Mouse (Mus musculus): ENCODE data around the gene Defb41. TPM values are rescaled to one million over a fixed set of nuclear protein-coding genes. Genes with fewer than 3 reads are reported as not detected.
"Not testable (repeated sequence)": the region's sequence is repeated elsewhere in the genome, so short reads cannot be mapped to it uniquely, and the experiment has no call there.

Defb41 gene
- total RNA-seq (2021), result not detected
- long read RNA-seq, experiment 1, result 0 reads
- long read RNA-seq, experiment 2, result 0 reads

DNA sequence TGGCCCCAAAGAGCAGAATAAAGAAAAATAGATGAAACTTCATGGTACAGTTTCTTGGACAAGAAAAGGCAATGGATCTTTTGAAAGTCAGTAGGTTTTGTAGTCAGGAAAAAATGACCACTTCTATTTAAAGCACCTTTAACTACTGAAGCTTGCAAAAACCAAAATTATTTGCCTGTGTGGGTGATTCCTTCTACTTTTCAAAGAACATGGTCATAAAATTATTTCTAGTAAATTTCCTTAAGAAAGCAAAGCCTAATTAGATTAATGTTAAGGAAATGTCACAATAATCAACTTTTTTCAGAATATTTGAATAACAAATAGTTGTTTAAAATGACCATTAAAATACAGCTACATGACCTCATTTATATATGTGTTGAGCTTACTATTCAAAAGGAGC lies at the start of gene Defb41:
TSS of gene Defb41 (minus strand) at position 101 of the 400 bp plus-strand sequence.
- intact Hi-C loops (cut with DNase I), result no loop called here

DNA sequence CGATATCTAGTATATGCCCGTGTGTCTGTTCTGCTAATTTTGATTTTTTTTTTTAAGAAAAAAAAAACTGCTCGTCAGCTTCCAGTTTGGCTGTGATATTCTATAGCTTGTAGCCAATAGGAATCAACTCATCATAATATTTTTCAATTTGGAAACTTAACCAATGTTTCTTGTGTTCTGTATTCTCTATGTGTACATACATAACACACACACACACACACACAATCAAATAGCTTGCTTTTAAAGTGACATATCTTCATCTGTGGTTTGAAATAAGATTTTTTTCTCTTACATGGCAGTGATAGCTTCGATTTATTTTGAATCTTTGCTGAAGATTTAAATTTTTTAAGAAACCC lies 43.5 kb upstream of the Defb41 start:
- intact Hi-C loops (cut with DNase I), result no loop called here
- no peak for DNase-seq

More for the DNA sequence above, at the start of gene Defb41:
- DNase-seq, result no peak

DNA sequence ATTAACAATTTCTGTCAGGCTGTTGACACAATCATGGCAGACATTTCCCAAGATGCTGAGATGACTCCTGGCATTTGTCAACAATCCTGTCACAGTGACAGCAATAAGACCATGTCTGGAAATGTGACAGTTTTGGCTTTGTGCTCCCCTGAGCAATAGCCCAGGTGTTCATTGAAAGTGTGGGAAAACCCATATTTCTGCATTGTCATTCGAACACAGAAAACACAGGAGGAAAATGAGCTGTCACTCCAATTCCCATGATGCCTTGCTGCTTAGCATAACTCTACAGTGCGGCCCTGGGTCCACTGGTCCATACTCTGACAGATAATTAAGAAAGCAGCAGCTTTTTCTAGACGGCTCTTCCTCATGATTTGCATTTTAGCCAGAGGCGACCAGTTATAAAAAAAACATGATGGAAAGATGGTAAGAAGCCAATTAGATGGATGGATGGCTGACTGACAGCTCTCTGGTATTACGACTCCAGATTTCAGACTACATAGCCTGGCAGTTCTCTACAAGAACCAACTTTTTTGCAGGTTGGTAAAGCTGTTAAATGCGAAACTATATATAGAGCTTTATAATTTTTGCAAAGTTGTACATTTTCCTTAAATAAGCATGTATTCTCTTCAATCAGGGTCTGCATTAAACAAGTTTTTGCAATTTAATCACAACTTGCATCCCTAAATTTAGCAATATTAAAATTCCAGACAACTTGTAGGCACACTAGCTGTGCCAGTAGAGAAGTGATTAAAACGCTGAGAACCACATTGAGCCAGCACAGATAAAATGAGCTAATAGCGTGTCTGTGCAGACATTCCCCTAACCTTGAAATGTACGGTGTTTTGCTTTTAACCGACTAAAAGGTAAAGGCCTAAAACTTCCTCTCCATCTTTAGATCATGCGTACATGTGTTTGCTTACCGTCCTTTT lies 42.9 kb upstream of the Defb41 start:
- intact Hi-C loops (cut with DNase I), result no loop called here
- DNase-seq, result no peak

- DNase-seq, result no peak
- intact Hi-C loops (cut with DNase I), result no loop called here
Observed at GRCm38 (mm10) chr1:18292515-18292914, 27.6 kb upstream of the Defb41 start.

GRCm38 (mm10) chr1:18288860-18289259 lies 23.9 kb upstream of the Defb41 start:
- no peak for DNase-seq
- intact Hi-C loops (cut with DNase I), result no loop called here

GRCm38 (mm10) chr1:18287371-18287770 lies 22.4 kb upstream of the Defb41 start:
- intact Hi-C loops (cut with DNase I), result no loop called here
- DNase-seq, result no peak

DNA sequence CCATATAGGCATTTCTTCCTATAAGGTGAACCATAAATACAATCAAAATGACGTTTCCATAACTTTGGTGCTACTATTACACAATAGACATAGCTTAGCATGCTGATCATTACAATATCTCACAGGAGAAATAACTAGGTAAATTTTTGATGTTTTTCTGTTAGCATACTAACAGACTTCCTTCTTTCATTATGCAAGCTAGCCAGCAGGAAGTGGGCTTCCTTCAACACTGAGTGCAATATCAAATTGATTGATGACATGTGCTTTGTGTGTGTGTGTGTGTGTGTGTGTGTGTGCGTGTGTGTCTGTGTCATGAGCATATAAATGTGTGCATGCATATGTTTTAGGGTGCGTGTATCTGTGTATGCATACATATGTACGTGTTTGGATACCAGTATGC lies 6.2 kb upstream of the Defb41 start:
- DNase-seq, result no peak
- intact Hi-C loops (cut with DNase I), result no loop called here

GRCm38 (mm10) chr1:18268845-18269244 lies 3.9 kb upstream of the Defb41 start:
- intact Hi-C loops (cut with DNase I), result no loop called here
- no peak for DNase-seq

DNA sequence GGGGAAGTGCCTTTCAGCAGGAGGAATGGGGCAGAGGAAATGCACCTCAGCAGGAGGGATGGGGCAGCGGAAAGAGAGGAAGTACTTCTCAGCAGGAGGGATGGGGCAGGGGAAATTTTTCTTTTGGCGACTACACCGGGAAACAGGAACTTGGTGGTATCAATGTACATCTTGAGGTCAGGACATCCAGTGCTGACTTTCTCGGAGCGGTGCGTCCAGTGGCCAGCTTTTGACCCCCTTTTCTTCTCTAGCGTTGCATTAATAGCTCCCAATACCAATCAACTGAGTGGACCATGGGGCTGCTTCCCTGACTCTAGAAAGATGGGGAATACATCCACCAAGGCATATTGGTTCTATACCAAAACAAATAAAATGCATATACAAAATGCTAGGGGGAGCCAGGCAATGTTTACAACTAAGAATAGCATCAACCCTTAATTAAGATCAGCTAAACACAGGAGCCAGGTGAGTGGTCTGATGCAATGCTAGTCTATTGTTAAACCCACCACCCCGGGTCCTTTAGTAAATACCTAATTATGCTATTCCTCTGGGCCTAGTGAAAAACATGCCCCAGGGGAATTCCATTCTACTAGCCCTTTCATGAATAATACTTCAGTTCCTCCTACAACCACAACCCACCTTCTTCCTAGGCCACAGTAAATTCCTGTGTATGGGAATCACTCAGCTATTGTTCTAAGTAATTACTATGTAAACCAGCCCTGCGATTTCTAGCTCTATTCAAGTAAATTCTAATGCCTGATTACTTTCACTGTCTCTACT lies 18.9 kb downstream of the Defb41 start:
- intact Hi-C loops (cut with DNase I); DNase-seq: not testable (repeated sequence)

- no peak for DNase-seq
- intact Hi-C loops (cut with DNase I), result no loop called here
Observed at GRCm38 (mm10) chr1:18237343-18237742, 27.6 kb downstream of the Defb41 start, which contains the start of gene Defb18. Gene Defb18 (minus strand): TSS chr1:18237443.

GRCm38 (mm10) chr1:18223385-18223945 lies 41.5 kb downstream of the Defb41 start:
- no peak for DNase-seq
- intact Hi-C loops (cut with DNase I), result no loop called here

Other genes with a start within 250 kb of the Defb41 start
- gene Crisp4, start 119.2 kb downstream of the Defb41 start, total RNA-seq (2021), result not detected
- gene Defb18, start 27.7 kb downstream of the Defb41 start, total RNA-seq (2021), result not detected